Mouse (Mus musculus) forebrain, embryonic 12.5 days (tissue): ENCODE measurements around the gene Dync1h1. TPM values are rescaled to one million over a fixed set of nuclear protein-coding genes. Genes with fewer than 3 reads are reported as not detected.

ENCODE experiments used
- ATAC-seq: fragments of 200-750 bp; cut with Nextera tagmentation; 2 replicates; pipeline ENCODE4 v1.8.0; 2017; ENCODE audit warnings: moderate TSS enrichment; ENCODE audit not compliant: low FRiP score
- H3K27ac ChIP-seq: fragments of 300-500 bp; sonication (generic); 2 replicates; pipeline ENCODE4 v1.5.1; 2016; ENCODE audit warnings: mild to moderate bottlenecking
- H3K27me3 ChIP-seq: fragments of 300-500 bp; sonication (generic); 2 replicates; pipeline ENCODE4 v1.6.1; 2016; ENCODE audit warnings: mild to moderate bottlenecking
- H3K36me3 ChIP-seq: fragments of 300-500 bp; sonication (generic); replicated peaks from 2 replicates; pipeline ENCODE4 v1.6.1; 2016; ENCODE audit warnings: mild to moderate bottlenecking
- H3K4me1 ChIP-seq: fragments of 300-500 bp; sonication (generic); 2 replicates; pipeline ENCODE4 v1.6.1; 2016
- H3K4me2 ChIP-seq: fragments of 300-500 bp; sonication (generic); 2 replicates; pipeline ENCODE4 v1.6.1; 2016; ENCODE audit warnings: mild to moderate bottlenecking, moderate library complexity
- H3K4me3 ChIP-seq: fragments of 300-500 bp; sonication (generic); replicated peaks from 2 replicates; pipeline ENCODE4 v1.5.1; 2016; ENCODE audit warnings: mild to moderate bottlenecking
- H3K9ac ChIP-seq: fragments of 300-500 bp; sonication (generic); 2 replicates; pipeline ENCODE4 v1.6.1; 2016; ENCODE audit warnings: mild to moderate bottlenecking
- H3K9me3 ChIP-seq: fragments of 300-500 bp; sonication (generic); 2 replicates; pipeline ENCODE4 v1.6.1; 2016
- WGBS: fragments of 180-500 bp; shearing (Covaris S2); methylation state at CpG from one replicate; pipeline ENCODE4 v1.1.7; 2016; 5-methylcytosine and 5-hydroxymethylcytosine counted together
- polyA plus RNA-seq: library from polyadenylated mRNA; unstranded; fragments of >200 nt; fragmentation: Nextera tagmentation; extraction: Ambion mirVana; gene quantifications from 2 replicates; pipeline ENCODE4 v1.2.1, GENCODE M21; 2016

Gene Dync1h1
- polyA plus RNA-seq, 1 experiment from 2014 or later: 98.8 TPM

GRCm38 (mm10) chr12:110575926-110576325, 25.3 kb upstream of the Dync1h1 start:
- Histone ChIP-seq H3K27ac (no peak overlapping the region), H3K36me3 (peaks cover 39% of the 10 kb centered on the region), H3K9ac (no peak overlapping the region), H3K9me3 (no peaks in the 10 kb centered on the region), H3K27me3 (no peaks in the 10 kb centered on the region), H3K4me2 (no peak overlapping the region), H3K4me3 (no peak overlapping the region), H3K4me1 (no peaks in the 10 kb centered on the region)
- ATAC-seq: no peak
- WGBS: 77% methylated on average over 4 of the region's 4 CpGs

DNA sequence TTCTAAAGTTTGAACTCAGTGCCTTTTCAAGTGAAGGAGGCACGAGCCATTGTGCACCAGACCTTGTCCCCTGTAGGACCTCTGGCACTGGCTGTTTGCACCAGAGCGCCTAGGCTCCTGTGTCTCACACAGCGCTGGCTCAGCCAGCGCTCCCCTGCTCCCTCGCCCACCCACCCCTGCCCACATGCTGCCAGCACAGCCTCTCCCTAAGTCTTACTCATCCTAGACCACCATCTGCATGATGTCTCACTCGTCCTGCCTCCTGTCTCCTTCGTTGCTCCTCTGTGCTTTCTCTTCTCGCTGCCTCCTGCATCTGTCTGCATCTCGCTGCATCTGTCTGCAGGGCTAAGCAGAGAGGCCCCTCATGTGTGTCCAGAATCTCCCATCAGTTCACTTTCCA, 22.9 kb upstream of the Dync1h1 start:
- Histone ChIP-seq H3K36me3 (peaks cover 26% of the 10 kb centered on the region), H3K9ac (no peak overlapping the region), H3K4me2 (no peak overlapping the region), H3K9me3 (no peaks in the 10 kb centered on the region), H3K4me1 (no peaks in the 10 kb centered on the region), H3K27me3 (no peaks in the 10 kb centered on the region), H3K4me3 (no peak overlapping the region), H3K27ac (no peak overlapping the region)
- WGBS: 89% methylated on average over 9 of the region's 9 CpGs
- no peak for ATAC-seq

DNA sequence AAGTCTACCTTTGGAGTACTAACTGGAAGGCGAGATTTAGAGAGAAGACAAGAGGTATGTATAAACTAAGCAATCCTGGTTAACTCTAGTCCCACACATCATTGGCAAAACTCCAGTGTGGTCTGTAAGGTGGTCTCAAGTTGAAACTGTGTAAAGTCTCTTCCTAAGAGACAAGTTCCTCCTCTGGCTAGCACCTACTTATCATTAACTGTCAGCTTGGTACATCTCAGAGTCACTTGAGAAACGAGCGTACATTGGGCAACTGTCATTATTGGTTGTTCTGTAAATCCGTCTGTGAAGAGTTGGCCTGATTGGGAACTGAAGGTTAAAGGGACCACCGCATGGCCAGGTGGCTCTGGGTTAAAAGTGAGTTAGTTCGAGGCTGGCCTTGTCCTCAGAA, 12.6 kb upstream of the Dync1h1 start:
- Histone ChIP-seq H3K27ac (no peak overlapping the region), H3K4me1 (peaks cover 15% of the 10 kb centered on the region), H3K36me3 (no peaks in the 10 kb centered on the region), H3K4me2 (no peak overlapping the region), H3K9ac (no peak overlapping the region), H3K27me3 (no peaks in the 10 kb centered on the region), H3K4me3 (no peak overlapping the region), H3K9me3 (no peaks in the 10 kb centered on the region)
- no peak for ATAC-seq
- WGBS: 78% methylated on average over 6 of the region's 6 CpGs

GRCm38 (mm10) chr12:110590804-110591259, 10.4 kb upstream of the Dync1h1 start:
- no peaks in the 10 kb centered on the region for H3K27me3 ChIP-seq
- no peak for ATAC-seq
- peak overlapping the region; percentile 97 for H3K4me2 ChIP-seq
- H3K36me3 ChIP-seq: no peaks in the 10 kb centered on the region
- H3K4me1 ChIP-seq: peaks cover 15% of the 10 kb centered on the region
- peak overlapping the region; percentile 85 for H3K4me3 ChIP-seq
- H3K27ac ChIP-seq: peak overlapping the region; percentile 89
- no peaks in the 10 kb centered on the region for H3K9me3 ChIP-seq
- WGBS: 2% methylated on average over 15 of the region's 15 CpGs
- peak overlapping the region; percentile 84 for H3K9ac ChIP-seq

- Histone ChIP-seq H3K4me1 (peaks cover 15% of the 10 kb centered on the region), H3K36me3 (no peaks in the 10 kb centered on the region), H3K27me3 (no peaks in the 10 kb centered on the region), H3K4me2 (peak overlapping the region; percentile 97), H3K9me3 (no peaks in the 10 kb centered on the region), H3K4me3 (peak overlapping the region; percentile 85), H3K27ac (peak overlapping the region; percentile 89), H3K9ac (peak overlapping the region; percentile 84)
- ATAC-seq: peak; percentile 98
- under 1% methylated on average over 56 of the region's 56 CpGs for WGBS
Measured at GRCm38 (mm10) chr12:110591260-110591883, 9.9 kb upstream of the Dync1h1 start.

GRCm38 (mm10) chr12:110598527-110598926, 2.7 kb upstream of the Dync1h1 start:
- 7% methylated on average over 7 of the region's 7 CpGs for WGBS
- Histone ChIP-seq H3K4me1 (peaks cover 20% of the 10 kb centered on the region), H3K27ac (no peak overlapping the region), H3K9me3 (no peaks in the 10 kb centered on the region), H3K4me2 (no peak overlapping the region), H3K4me3 (no peak overlapping the region), H3K27me3 (peaks cover 17% of the 10 kb centered on the region), H3K9ac (no peak overlapping the region), H3K36me3 (no peaks in the 10 kb centered on the region)
- no peak for ATAC-seq

DNA sequence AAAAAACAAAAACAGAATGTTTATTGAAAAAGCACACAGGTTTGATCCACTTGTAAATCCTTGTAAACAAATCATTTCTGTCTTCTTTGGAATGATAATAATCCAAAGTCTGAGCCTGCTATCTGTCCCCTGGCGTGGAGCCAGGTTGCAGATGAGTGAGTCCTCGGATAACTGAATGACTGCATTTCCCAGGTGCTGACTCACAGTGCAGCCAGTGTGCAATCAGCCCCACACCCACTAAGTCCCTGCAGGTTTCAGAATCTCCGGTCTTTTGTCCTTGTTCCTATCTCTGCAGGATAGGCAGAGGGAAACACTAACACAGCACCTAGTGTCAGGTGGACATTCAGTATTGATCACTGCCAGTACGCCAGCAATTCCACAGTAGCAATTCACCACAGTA, 1.5 kb upstream of the Dync1h1 start:
- Histone ChIP-seq H3K9me3 (no peaks in the 10 kb centered on the region), H3K27ac (no peak overlapping the region), H3K4me3 (no peak overlapping the region), H3K27me3 (peaks cover 17% of the 10 kb centered on the region), H3K4me1 (peaks cover 29% of the 10 kb centered on the region), H3K9ac (0 out of 2 replicates have a peak overlapping the region, but pooled peaks have one; percentile 13), H3K4me2 (no peak overlapping the region), H3K36me3 (0 out of 2 replicates have a peak, but pooled peaks cover 3% of the 10 kb centered on the region)
- ATAC-seq: no peak
- 70% methylated on average over 4 of the region's 4 CpGs for WGBS

- WGBS: 54% methylated on average over 13 of the region's 13 CpGs
- Histone ChIP-seq H3K4me2 (peak overlapping the region; percentile 83), H3K27ac (no peak overlapping the region), H3K36me3 (0 out of 2 replicates have a peak, but pooled peaks cover 3% of the 10 kb centered on the region), H3K9me3 (no peaks in the 10 kb centered on the region), H3K4me3 (peak overlapping the region; percentile 88), H3K27me3 (peaks cover 17% of the 10 kb centered on the region), H3K4me1 (peaks cover 32% of the 10 kb centered on the region), H3K9ac (0 out of 2 replicates have a peak overlapping the region, but pooled peaks have one; percentile 13)
- ATAC-seq: peak; percentile 15
Measured at GRCm38 (mm10) chr12:110600225-110600991, 844 bp upstream of the Dync1h1 start.

DNA sequence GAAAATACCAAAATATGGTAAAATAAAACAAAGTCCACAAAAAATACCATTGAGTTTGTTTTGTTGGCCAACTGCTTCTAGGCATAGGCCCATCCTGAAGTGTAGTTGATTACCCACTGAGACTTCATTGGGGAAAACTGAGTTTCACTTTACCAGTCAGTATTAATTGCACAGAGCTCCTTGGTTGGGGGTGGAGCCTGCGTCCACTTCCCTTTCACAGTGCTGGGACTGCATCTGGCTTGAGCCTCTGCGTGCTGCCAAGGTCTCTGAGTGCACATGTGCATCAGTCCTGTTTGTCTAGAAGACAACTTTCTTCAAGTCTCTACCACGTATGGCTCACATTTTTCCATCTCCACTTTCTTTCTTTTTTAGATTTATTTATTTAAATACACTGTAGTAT, 4.9 kb downstream of the Dync1h1 start:
- no peak overlapping the region for H3K4me3 ChIP-seq
- no peaks in the 10 kb centered on the region for H3K27me3 ChIP-seq
- peaks cover 11% of the 10 kb centered on the region for H3K36me3 ChIP-seq
- no peak for ATAC-seq
- H3K4me2 ChIP-seq: no peak overlapping the region
- H3K9ac ChIP-seq: no peak overlapping the region
- 95% methylated on average over 3 of the region's 3 CpGs for whole genome bisulfite sequencing
- peaks cover 25% of the 10 kb centered on the region for H3K4me1 ChIP-seq
- no peak overlapping the region for H3K27ac ChIP-seq
- H3K9me3 ChIP-seq: no peaks in the 10 kb centered on the region

GRCm38 (mm10) chr12:110606676-110607075, 5.4 kb downstream of the Dync1h1 start:
- Histone ChIP-seq H3K36me3 (peaks cover 12% of the 10 kb centered on the region), H3K9ac (no peak overlapping the region), H3K9me3 (no peaks in the 10 kb centered on the region), H3K4me2 (no peak overlapping the region), H3K27ac (no peak overlapping the region), H3K27me3 (no peaks in the 10 kb centered on the region), H3K4me1 (peaks cover 25% of the 10 kb centered on the region), H3K4me3 (no peak overlapping the region)
- 89% methylated on average over 2 of the region's 2 CpGs for WGBS
- no peak for ATAC-seq

GRCm38 (mm10) chr12:110608460-110609152, 7.4 kb downstream of the Dync1h1 start:
- no peak for ATAC-seq
- Histone ChIP-seq H3K9ac (no peak overlapping the region), H3K27me3 (no peaks in the 10 kb centered on the region), H3K4me2 (no peak overlapping the region), H3K36me3 (peaks cover 29% of the 10 kb centered on the region), H3K4me1 (peaks cover 11% of the 10 kb centered on the region), H3K27ac (no peak overlapping the region), H3K4me3 (no peak overlapping the region), H3K9me3 (no peaks in the 10 kb centered on the region)
- 83% methylated on average over 11 of the region's 11 CpGs for WGBS

DNA sequence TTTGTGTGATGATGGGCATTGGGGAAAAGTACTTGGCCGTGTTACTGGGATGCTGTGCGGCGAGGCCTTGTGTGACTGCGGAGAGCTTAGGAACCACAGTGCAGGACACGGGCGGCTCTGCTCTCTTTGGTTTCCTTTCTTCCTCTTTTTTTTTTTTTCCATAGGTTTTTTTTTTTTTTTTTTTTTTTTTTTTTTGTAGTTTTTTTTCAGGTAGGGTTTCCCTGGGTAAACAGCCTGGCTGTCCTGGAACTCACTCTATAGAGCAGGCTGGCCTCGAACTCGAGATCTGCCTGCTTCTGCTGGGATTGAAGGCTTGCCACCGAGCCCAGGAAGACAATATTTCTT, 7.9 kb downstream of the Dync1h1 start:
- WGBS: 80% methylated on average over 9 of the region's 9 CpGs
- Histone ChIP-seq H3K9me3 (no peaks in the 10 kb centered on the region), H3K9ac (no peak overlapping the region), H3K4me1 (peaks cover 6% of the 10 kb centered on the region), H3K27me3 (no peaks in the 10 kb centered on the region), H3K27ac (no peak overlapping the region), H3K4me3 (no peak overlapping the region), H3K36me3 (peaks cover 35% of the 10 kb centered on the region), H3K4me2 (no peak overlapping the region)
- no peak for ATAC-seq
